Mouse (Mus musculus) yolk sac, embryonic 10.5 days (tissue): ENCODE data around the gene Lactbl1.

Experiments
- DNase-seq: peaks from one replicate; pipeline ENCODE4 v3.0.0-alpha.2; 2017; ENCODE audit warnings: low spot score

Gene Lactbl1

GRCm38 (mm10) chr4:136685431-136685869 is 63.0 kb downstream of the Lactbl1 start:
- peak; percentile 32 for DNase-seq

- DNase-seq: no peak
These were observed 65.7 kb downstream of the Lactbl1 start for GRCm38 (mm10) chr4:136688113-136688512.
